Mouse (Mus musculus): ENCODE measurements around the gene Klf7.
A peak's percentile ranks its signal among the peaks of the same experiment; 100 is the strongest.
"Not testable (repeated sequence)": the region's sequence is repeated elsewhere in the genome, so short reads cannot be mapped to it uniquely, and the experiment has no call there.

The Klf7 gene

GRCm38 (mm10) chr1:64121559-64122465, at the start of gene Klf7:
Gene Klf7 (minus strand): TSS chr1:64122282.
- peak; percentile 93 for DNase-seq

- no peak for DNase-seq
These were observed 42.5 kb upstream of the Klf7 start for GRCm38 (mm10) chr1:64164526-64165062.

GRCm38 (mm10) chr1:64158766-64159165, 36.7 kb upstream of the Klf7 start:
- no peak for DNase-seq

- DNase-seq, result no peak
These were observed 27.1 kb upstream of the Klf7 start for GRCm38 (mm10) chr1:64149185-64149584.

- DNase-seq, result no peak
These were observed 20.8 kb upstream of the Klf7 start for GRCm38 (mm10) chr1:64142691-64143445.

- DNase-seq, result no peak
These were observed 12.4 kb upstream of the Klf7 start for GRCm38 (mm10) chr1:64134439-64134838.

GRCm38 (mm10) chr1:64126822-64127221, 4.7 kb upstream of the Klf7 start:
- no peak for DNase-seq

GRCm38 (mm10) chr1:64122466-64122830, 366 bp upstream of the Klf7 start:
- no peak for DNase-seq

GRCm38 (mm10) chr1:64120811-64121515, 1.1 kb downstream of the Klf7 start:
- peak; percentile 37 for DNase-seq

- peak; percentile 44 for DNase-seq
These were observed 1.7 kb downstream of the Klf7 start for GRCm38 (mm10) chr1:64120421-64120810.

GRCm38 (mm10) chr1:64119851-64120250, 2.2 kb downstream of the Klf7 start:
- peak; percentile 58 for DNase-seq

- peak; percentile 40 for DNase-seq
These were observed 2.7 kb downstream of the Klf7 start for GRCm38 (mm10) chr1:64119358-64119794.

- DNase-seq, result peak; percentile 11
These were observed 3.6 kb downstream of the Klf7 start for GRCm38 (mm10) chr1:64118285-64119170.

- no peak for DNase-seq
These were observed 4.4 kb downstream of the Klf7 start for GRCm38 (mm10) chr1:64117478-64118284.

GRCm38 (mm10) chr1:64116746-64117455, 5.2 kb downstream of the Klf7 start:
- DNase-seq, result peak; percentile 15

GRCm38 (mm10) chr1:64114579-64114978, 7.5 kb downstream of the Klf7 start:
- DNase-seq, result no peak

GRCm38 (mm10) chr1:64108653-64109052, 13.4 kb downstream of the Klf7 start:
- not testable (repeated sequence) for DNase-seq

- no peak for DNase-seq
These were observed 14.6 kb downstream of the Klf7 start for GRCm38 (mm10) chr1:64107526-64107925.

- DNase-seq, result no peak
These were observed 16.0 kb downstream of the Klf7 start for GRCm38 (mm10) chr1:64106127-64106526.

- no peak for DNase-seq
These were observed 16.9 kb downstream of the Klf7 start for GRCm38 (mm10) chr1:64105181-64105646.

Data from right cerebral cortex, postnatal 4 days (tissue).